Mouse (Mus musculus) forebrain, embryonic 13.5 days (tissue): ENCODE measurements around the gene Mettl13. TPM values are rescaled to one million over a fixed set of nuclear protein-coding genes. Genes with fewer than 3 reads are reported as not detected.
A peak's percentile ranks its signal among the peaks of the same experiment; 100 is the strongest.

Experiments
- ATAC-seq: fragments of 200-750 bp; cut with Nextera tagmentation; 2 replicates; pipeline ENCODE4 v1.8.0; 2017
- H3K27ac ChIP-seq: fragments of 300-500 bp; sonication (generic); 2 replicates; pipeline ENCODE4 v1.5.1; 2015; ENCODE audit warnings: inconsistent platforms, mild to moderate bottlenecking, moderate library complexity
- H3K27me3 ChIP-seq: fragments of 300-500 bp; sonication (generic); 2 replicates; pipeline ENCODE4 v1.6.1; 2015; ENCODE audit warnings: mild to moderate bottlenecking, inconsistent platforms
- H3K36me3 ChIP-seq: fragments of 300-500 bp; sonication (generic); 2 replicates; pipeline ENCODE4 v1.6.1; 2015; ENCODE audit warnings: mild to moderate bottlenecking, inconsistent platforms; ENCODE audit not compliant: poor library complexity, severe bottlenecking
- H3K4me1 ChIP-seq: fragments of 300-500 bp; sonication (generic); 2 replicates; pipeline ENCODE4 v1.6.1; 2015; ENCODE audit warnings: inconsistent platforms
- H3K4me2 ChIP-seq: fragments of 300-500 bp; sonication (generic); 2 replicates; pipeline ENCODE4 v1.6.1; 2015; ENCODE audit warnings: inconsistent platforms, mild to moderate bottlenecking, moderate library complexity
- H3K4me3 ChIP-seq: fragments of 300-500 bp; sonication (generic); 2 replicates; pipeline ENCODE4 v1.5.1; 2015; ENCODE audit warnings: mild to moderate bottlenecking, inconsistent platforms
- H3K9ac ChIP-seq: fragments of 300-500 bp; sonication (generic); 2 replicates; pipeline ENCODE4 v1.6.1; 2015; ENCODE audit warnings: mild to moderate bottlenecking, inconsistent platforms
- H3K9me3 ChIP-seq: fragments of 300-500 bp; sonication (generic); replicated peaks from 2 replicates; pipeline ENCODE4 v1.6.1; 2016; ENCODE audit warnings: inconsistent platforms
- WGBS: fragments of 180-500 bp; shearing (Covaris S2); methylation state at CpG from one replicate; pipeline ENCODE4 v1.1.7; 2015; 5-methylcytosine and 5-hydroxymethylcytosine counted together
- polyA plus RNA-seq: library from polyadenylated mRNA; unstranded; fragments of >200 nt; fragmentation: Nextera tagmentation; extraction: Ambion mirVana; gene quantifications from 2 replicates; pipeline ENCODE4 v1.2.1, GENCODE M21; 2015

Gene Mettl13
- 22.5 and 22.6 TPM in 2 replicates for polyA plus RNA-seq

DNA sequence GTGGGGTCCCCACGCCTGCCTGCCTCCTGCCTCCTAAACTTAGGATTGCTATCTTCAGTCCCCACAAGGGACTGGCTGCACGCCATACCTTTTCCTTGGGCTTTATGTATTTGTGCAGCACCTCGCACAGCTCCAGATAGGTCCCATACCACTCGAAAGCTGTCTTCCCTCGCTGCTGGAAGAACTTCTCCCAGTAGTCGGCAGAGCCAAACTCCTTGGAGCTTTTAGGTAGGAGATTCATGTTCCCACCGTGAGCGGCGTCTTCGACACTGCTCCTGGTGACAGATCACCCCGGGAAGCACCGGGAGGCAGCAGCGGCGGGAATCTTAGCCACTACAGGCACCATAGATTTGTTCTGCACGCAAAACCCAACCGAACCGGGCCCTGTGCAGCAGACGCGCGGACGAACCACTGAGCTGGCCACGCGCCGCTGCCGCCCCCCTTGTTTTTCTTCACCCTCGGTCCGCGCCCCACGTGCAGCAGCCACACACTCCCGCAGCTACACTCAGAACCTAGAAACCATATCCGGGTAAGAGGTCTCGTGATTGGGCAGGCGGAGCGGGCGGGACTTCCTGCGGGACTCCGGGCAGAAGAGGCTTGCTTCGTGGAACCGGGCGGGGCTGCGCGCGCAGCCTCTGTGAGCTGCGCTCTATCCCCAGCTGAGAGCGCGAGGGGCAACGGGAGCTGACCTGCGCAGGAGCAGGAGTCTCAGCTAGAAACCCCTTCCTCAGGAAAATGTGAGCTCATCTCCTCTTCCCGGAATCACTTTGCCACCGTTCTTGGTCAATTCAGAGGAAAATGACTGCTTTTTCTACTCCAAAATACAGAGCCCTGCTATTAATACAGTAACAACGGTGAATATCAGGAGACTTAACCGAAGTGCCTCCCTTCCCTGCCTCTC lies at the start of gene Mettl13:
TSS of gene Mettl13 (minus strand) at position 536 of the 901 bp plus-strand sequence.
- peak; percentile 100 for ATAC-seq
- peak within 1 kb of the TSS; percentile 19 for H3K27ac ChIP-seq
- WGBS, result under 1% methylated on average over 52 of the region's 52 CpGs

DNA sequence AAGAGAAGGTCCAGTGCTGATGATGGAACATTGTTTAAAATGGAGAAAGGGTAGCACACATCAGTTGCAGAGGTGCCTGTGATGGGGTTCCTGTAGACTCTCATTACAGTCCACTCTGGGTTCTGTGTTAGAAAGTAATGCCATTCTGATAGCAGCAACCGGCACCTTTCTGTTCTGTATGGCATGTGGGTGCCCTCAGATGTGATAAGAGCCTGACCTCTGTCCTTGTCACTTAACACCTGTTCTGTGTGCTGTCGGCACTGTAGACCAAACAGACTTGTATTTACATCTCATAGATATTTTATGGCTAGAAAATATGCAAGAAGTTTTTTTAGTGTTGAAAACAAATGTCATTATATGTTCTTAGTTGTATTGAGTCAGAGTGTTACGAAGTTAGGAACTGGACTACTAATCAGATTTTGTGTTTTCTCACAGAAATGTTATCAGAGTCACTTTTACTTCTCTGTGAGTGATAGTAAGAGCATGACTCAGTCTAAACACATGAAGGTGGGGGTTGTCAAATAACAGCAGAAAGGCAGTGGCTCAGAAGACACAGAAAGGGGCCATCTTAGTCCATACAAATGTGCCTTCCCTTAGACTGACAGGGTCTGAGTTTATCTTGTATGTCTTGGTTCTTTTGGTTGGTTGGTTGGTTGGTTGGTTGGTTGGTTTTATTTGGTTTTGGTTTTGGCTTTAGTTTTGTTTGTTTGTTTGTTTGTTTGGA lies 49.2 kb upstream of the Mettl13 start:
- H3K27me3 ChIP-seq, result no peaks in the 10 kb centered on the region
- no peak for ATAC-seq
- no peak overlapping the region for H3K9ac ChIP-seq
- H3K9me3 ChIP-seq, result no peaks in the 10 kb centered on the region
- H3K36me3 ChIP-seq, result peaks cover 16% of the 10 kb centered on the region
- WGBS, result 93% methylated on average over 3 of the region's 3 CpGs
- H3K4me3 ChIP-seq, result no peak overlapping the region
- H3K4me1 ChIP-seq, result 0 out of 2 replicates have a peak, but pooled peaks cover 4% of the 10 kb centered on the region
- H3K4me2 ChIP-seq, result no peak overlapping the region
- no peak overlapping the region for H3K27ac ChIP-seq

More for the DNA sequence above, at the start of gene Mettl13:
- H3K27me3 ChIP-seq, result no peaks in the 10 kb centered on the region
- peak within 1 kb of the TSS; percentile 77 for H3K9ac ChIP-seq
- peak within 1 kb of the TSS; percentile 75 for H3K4me3 ChIP-seq
- H3K4me2 ChIP-seq, result peak within 1 kb of the TSS; percentile 95
- H3K9me3 ChIP-seq, result no peaks in the 10 kb centered on the region
- peaks cover 32% of the 10 kb centered on the region for H3K36me3 ChIP-seq
- peaks cover 20% of the 10 kb centered on the region for H3K4me1 ChIP-seq

DNA sequence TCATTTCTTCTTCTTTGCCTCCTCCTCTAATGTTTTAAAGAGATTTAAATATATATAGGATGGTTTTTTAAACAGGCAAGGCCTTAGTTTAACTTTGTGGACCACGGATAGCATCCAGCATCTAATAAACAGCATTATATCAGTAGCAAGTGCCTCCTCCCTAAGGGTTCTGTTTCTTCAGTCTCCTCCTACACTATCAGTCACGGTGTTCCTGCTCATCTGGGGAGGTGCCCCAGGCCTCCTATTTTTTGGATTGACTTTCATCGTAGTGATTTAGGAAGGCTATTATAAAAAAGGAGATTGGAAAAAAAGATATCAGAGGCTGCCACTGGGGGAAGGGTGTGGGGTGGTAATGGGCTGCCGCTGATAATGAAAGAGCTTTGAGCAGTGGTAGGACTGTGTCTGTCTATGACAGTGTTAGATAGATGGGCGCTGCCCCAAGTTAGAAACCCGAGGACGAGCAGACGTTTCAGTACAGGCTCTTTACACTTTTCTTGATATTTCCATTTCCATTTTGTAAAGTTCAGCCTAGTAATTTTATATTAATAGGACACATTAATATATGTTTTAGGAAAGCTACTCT lies 42.2 kb upstream of the Mettl13 start:
- Histone ChIP-seq H3K36me3 (no peaks in the 10 kb centered on the region), H3K9me3 (no peaks in the 10 kb centered on the region), H3K27me3 (no peaks in the 10 kb centered on the region), H3K27ac (no peak overlapping the region), H3K4me2 (no peak overlapping the region), H3K4me3 (no peak overlapping the region), H3K9ac (no peak overlapping the region), H3K4me1 (peaks cover 8% of the 10 kb centered on the region)
- no peak for ATAC-seq
- 85% methylated on average over 8 of the region's 8 CpGs for WGBS

DNA sequence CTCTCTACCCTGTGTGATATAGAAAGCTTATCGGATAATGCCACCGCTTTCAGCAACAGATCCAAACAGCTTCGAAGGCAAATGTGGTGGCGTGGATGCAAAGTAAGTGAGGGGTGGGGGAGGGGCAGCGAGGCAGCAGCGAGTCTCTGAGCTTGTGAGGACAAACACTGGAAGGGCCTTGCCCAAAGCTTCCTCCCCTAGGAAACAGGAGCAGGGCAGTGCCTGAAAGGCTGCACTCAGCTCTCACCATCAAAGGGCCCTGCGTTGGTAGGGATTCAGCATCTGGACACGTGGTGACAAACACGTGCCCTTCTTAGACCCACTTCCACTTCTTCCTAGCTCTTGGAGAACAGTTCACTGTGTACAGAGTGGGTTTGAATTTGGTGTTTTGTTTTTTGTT lies 41.1 kb upstream of the Mettl13 start:
- 0 out of 2 replicates have a peak, but pooled peaks cover 3% of the 10 kb centered on the region for H3K36me3 ChIP-seq
- ATAC-seq, result peak; percentile 85
- H3K4me3 ChIP-seq, result no peak overlapping the region
- H3K9ac ChIP-seq, result no peak overlapping the region; the same call in 1 of the 2 replicates
- H3K4me1 ChIP-seq, result peaks cover 8% of the 10 kb centered on the region
- H3K4me2 ChIP-seq, result peak overlapping the region; percentile 7; the same call in 1 of the 2 replicates
- no peaks in the 10 kb centered on the region for H3K27me3 ChIP-seq
- WGBS, result 9% methylated on average over 9 of the region's 9 CpGs
- no peaks in the 10 kb centered on the region for H3K9me3 ChIP-seq
- no peak overlapping the region for H3K27ac ChIP-seq

DNA sequence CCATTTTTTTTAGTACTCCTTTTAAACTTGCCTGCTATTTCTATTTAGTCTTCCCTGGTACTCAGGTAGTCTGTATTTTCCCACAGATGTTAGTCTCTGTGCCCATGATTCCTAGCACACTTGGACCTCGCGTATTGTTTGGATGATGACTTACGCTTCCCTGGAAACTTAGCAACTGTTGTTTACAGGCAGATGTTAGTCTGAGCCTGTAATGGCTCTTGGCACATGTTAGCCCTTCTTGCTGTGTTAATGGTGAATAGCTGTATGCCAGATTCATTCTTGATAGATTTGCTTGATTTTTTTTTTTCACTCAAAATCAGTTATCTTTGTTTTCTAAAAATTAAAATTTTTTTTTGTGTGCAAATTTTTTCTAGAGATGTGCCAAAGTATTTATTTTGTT lies 40.3 kb upstream of the Mettl13 start:
- H3K9ac ChIP-seq, result no peak overlapping the region
- H3K4me2 ChIP-seq, result no peak overlapping the region
- WGBS, result 86% methylated on average over 3 of the region's 3 CpGs
- H3K36me3 ChIP-seq, result 0 out of 2 replicates have a peak, but pooled peaks cover 9% of the 10 kb centered on the region
- H3K27ac ChIP-seq, result no peak overlapping the region
- ATAC-seq, result no peak
- no peak overlapping the region for H3K4me3 ChIP-seq
- no peaks in the 10 kb centered on the region for H3K27me3 ChIP-seq
- peaks cover 8% of the 10 kb centered on the region for H3K4me1 ChIP-seq
- no peaks in the 10 kb centered on the region for H3K9me3 ChIP-seq

DNA sequence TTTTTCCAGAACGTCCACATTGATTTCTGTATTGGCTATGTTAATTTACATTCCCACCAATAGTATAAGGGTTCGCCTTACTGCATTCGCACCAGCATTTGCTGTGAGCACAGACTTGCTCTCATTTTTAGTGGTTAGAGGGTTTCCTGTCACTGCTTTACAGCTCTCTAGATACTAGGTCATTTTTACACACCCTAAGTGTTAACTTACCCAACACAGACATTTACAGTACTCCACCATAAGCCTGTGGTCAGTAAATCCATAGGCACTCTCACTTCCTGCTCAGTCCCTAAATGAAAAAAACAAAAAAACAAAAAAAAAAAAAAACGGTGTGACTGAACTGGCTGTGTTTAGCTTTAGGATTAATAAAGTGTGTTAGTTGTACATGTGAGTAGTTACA lies 37.9 kb upstream of the Mettl13 start:
- WGBS, result 84% methylated on average over 4 of the region's 4 CpGs
- H3K4me2 ChIP-seq, result no peak overlapping the region
- ATAC-seq, result no peak
- H3K27ac ChIP-seq, result no peak overlapping the region
- H3K4me3 ChIP-seq, result no peak overlapping the region
- H3K9me3 ChIP-seq, result no peaks in the 10 kb centered on the region
- H3K27me3 ChIP-seq, result no peaks in the 10 kb centered on the region
- H3K36me3 ChIP-seq, result peaks cover 17% of the 10 kb centered on the region; the same call in 1 of the 2 replicates
- peaks cover 8% of the 10 kb centered on the region for H3K4me1 ChIP-seq
- no peak overlapping the region for H3K9ac ChIP-seq

DNA sequence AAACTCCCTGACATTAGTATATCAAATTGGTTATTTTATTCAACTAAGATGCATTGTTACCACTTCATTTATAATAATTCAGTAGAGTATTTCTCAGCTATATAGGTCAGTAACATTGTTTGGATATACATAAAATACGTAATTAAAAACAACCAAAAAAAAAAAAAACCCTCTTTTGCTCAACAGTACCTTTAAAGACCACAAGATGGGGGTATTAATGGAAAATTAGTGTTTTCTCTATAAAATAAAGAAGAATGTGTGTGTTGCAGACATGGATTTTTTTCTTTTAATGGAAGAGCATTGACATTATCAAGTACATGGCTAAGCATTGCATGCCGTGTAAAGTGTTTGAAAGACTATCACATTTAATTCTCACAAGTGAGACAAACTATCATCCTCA lies 34.5 kb upstream of the Mettl13 start:
- Histone ChIP-seq H3K4me2 (no peak overlapping the region), H3K9ac (no peak overlapping the region), H3K9me3 (no peaks in the 10 kb centered on the region), H3K36me3 (peaks cover 32% of the 10 kb centered on the region), H3K27me3 (no peaks in the 10 kb centered on the region), H3K4me3 (no peak overlapping the region), H3K27ac (no peak overlapping the region), H3K4me1 (no peaks in the 10 kb centered on the region)
- no peak for ATAC-seq
- WGBS, result 90% methylated on average over 2 of the region's 2 CpGs

DNA sequence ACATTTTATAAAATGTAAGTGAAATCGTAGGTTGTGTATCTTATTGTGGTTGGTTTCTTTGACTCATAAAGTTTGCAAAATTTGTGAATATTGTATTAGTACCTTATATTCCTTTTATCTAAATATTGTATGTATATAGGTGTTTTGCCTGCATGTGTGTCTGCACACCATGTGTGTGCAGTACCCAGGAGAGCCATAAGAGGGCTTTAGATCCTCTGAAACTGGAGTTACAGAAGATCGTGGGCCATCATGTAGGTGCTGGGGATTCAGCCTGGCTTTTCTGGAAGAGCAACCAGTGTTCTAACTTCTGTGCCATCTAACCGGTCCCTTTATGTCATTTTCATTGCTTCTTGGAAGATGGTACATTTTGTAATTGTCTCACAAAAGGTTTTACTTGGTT lies 26.7 kb upstream of the Mettl13 start:
- Histone ChIP-seq H3K4me2 (no peak overlapping the region), H3K4me3 (no peak overlapping the region), H3K36me3 (peaks cover 45% of the 10 kb centered on the region), H3K27me3 (no peaks in the 10 kb centered on the region), H3K27ac (no peak overlapping the region), H3K9me3 (no peaks in the 10 kb centered on the region), H3K4me1 (peaks cover 7% of the 10 kb centered on the region), H3K9ac (no peak overlapping the region)
- WGBS, result 95% methylated on average over 3 of the region's 3 CpGs
- ATAC-seq, result no peak

DNA sequence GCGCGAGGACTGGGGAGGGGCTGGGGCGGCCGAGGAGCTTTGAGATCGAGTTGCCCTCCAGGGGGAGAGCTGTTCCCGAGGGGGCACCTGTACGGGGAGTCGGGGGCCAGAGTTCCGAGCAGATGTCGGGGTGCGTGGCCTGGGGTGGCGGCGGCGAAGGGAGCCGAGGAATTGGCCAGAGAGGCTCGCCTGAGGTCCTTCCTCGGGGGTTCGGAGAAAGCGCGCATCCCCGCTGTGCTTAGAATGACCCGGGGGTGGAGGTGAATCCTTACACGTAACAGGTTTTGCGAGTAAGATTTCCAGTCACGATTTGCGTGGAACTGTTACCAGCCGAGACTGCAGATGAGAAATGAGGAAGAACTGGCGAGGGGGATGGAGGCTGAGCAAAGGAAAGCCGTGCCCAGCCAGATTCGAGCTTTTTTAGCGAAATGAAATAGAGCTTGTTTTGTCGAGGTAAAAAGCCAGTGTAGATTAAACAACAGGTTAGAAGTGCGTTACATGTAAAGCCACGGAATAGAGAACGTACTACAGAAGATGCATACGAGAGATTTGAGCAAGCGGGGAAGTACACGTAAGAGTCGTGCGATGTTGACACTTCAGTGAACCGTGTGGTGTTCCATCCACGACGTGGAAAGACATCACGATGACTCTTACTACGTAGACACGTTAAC lies 22.7 kb upstream of the Mettl13 start:
- Histone ChIP-seq H3K4me2 (peak overlapping the region; percentile 78), H3K4me1 (peaks cover 14% of the 10 kb centered on the region), H3K9ac (peak overlapping the region; percentile 80), H3K4me3 (peak overlapping the region; percentile 76), H3K9me3 (no peaks in the 10 kb centered on the region), H3K27ac (peak overlapping the region; percentile 87), H3K36me3 (peaks cover 19% of the 10 kb centered on the region), H3K27me3 (no peaks in the 10 kb centered on the region)
- WGBS, result under 1% methylated on average over 46 of the region's 46 CpGs
- ATAC-seq, result no peak

DNA sequence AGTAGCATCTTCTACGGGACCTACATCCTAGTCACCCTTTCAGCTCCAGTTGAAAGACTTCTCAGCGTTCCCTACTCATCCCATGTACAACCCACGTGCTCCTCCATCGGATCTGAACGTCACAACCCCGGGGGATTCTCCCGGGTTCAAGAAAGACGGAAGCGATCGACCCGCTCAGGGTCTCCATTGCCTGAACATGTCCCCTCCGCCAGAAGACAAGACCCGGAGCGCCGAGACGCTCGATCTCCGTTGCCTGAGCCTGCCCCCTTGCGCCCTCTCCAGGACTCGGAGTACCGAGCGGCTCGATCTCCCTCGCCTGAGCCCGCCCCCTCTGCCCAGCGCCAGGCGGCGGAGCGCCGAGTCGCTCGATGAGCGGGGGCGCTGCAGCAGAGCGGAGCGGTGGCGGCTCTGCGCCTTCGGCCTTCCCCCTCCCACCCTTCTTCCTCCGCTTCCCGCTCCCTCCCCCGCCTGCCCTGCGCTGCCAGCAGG lies 22.0 kb upstream of the Mettl13 start, which contains the start of gene Vamp4:
TSS of gene Vamp4 (plus strand) at position 256 of the 489 bp plus-strand sequence.
- H3K36me3 ChIP-seq, result peaks cover 13% of the 10 kb centered on the region
- no peaks in the 10 kb centered on the region for H3K27me3 ChIP-seq
- H3K4me2 ChIP-seq, result peak within 1 kb of the TSS; percentile 78
- H3K9me3 ChIP-seq, result no peaks in the 10 kb centered on the region
- peaks cover 14% of the 10 kb centered on the region for H3K4me1 ChIP-seq
- peak; percentile 99 for ATAC-seq
- peak within 1 kb of the TSS; percentile 80 for H3K9ac ChIP-seq
- H3K27ac ChIP-seq, result peak within 1 kb of the TSS; percentile 87
- WGBS, result under 1% methylated on average over 41 of the region's 43 CpGs
- H3K4me3 ChIP-seq, result peak within 1 kb of the TSS; percentile 76

DNA sequence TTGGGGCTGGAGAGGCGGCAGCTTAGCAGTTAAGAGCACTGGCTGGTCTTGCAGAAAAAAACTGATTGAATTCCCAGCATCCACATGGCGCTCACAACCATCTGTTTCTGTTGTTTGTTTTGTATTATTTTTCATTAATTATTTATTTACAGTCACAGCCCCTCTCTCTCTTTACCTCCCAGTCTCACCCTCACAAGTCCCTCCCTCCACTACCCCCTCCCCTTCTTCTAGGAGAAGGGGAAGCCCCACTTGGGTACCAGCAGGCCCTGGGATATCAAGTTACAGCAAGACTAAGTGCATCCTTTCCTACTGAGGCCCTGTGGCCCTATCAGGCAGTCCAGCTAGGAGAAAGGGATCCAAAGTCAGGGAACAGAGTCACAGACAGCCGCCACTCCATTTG lies 19.0 kb upstream of the Mettl13 start:
- ATAC-seq, result no peak
- H3K9me3 ChIP-seq, result no peaks in the 10 kb centered on the region
- H3K4me2 ChIP-seq, result no peak overlapping the region
- H3K4me3 ChIP-seq, result no peak overlapping the region
- WGBS, result 55% methylated on average over 3 of the region's 3 CpGs
- H3K4me1 ChIP-seq, result peaks cover 14% of the 10 kb centered on the region
- no peaks in the 10 kb centered on the region for H3K27me3 ChIP-seq
- H3K36me3 ChIP-seq, result no peaks in the 10 kb centered on the region
- no peak overlapping the region for H3K9ac ChIP-seq
- no peak overlapping the region for H3K27ac ChIP-seq
